9 mouse cellular contexts compared by ENCODE assay signal in genomic region chr16:50717306-50718017, GRCm38 (mm10).
DNase-seq lines count a peak whose midpoint lies in the region; ATAC-seq and TF ChIP-seq lines count a peak whose summit lies in the region.
"Had no signal": no experiment of that assay in that cellular context is flagged by ENCODE, and none has a peak within 500 bp of the region (broad histone marks: within the 10 kb centered on the region; RNA-seq: fewer than 3 reads in every experiment).

No protein-coding gene starts in this region.

- peaks cover 8% of the 10 kb centered on the region for H3K4me1 ChIP-seq in neural tube, embryonic 13.5 days (replicated peaks)

- DNase-seq in kidney, postnatal 10 days = peak; percentile 25
- DNase-seq in kidney, adult 8-10 months = no peak
- no peak for DNase-seq in Patski (ENCODE audit: low read depth, low spot score)
- peak; percentile 40 for DNase-seq in embryo, embryonic 10.5 days (ENCODE audit: low spot score)
- DNase-seq in layer of hippocampus, adult 2 months (ENCODE audit: low spot score in 2 of 2) = peak; percentile 67 to 86
- DNase-seq in spleen, adult 12 weeks (ENCODE audit: low spot score) = no peak
- no peak for DNase-seq in urinary bladder, postnatal 25 days (ENCODE audit: low spot score)

- no peaks in the 10 kb centered on the region for H3K9me3 ChIP-seq in neural tube, embryonic 13.5 days
- H3K9me3 ChIP-seq: limb, embryonic 13.5 days had no signal

- H3K9ac ChIP-seq in neural tube, embryonic 13.5 days = no peak overlapping the region
- H3K9ac ChIP-seq: limb, embryonic 13.5 days had no signal

- peak overlapping the region; percentile 57; the same call in 1 of the 2 replicates for H3K27ac ChIP-seq in layer of hippocampus, adult 2 months
- H3K27ac ChIP-seq in neural tube, embryonic 13.5 days (replicated peaks) = no peak overlapping the region
- H3K27ac ChIP-seq: limb, embryonic 13.5 days had no signal

- CTCF ChIA-PET in Patski (lab: Charles Lee) = interaction anchor here (0.7 kb wide), 1 partner anchor 10 kb away, joined by 3 read pairs; no protein-coding TSS in a partner anchor

- POLR2A ChIA-PET in Patski (lab: Charles Lee) = no interaction called here

- 38% methylated on average over 10 of the region's 10 CpGs for WGBS in neural tube, embryonic 13.5 days

- no peaks in the 10 kb centered on the region for H3K36me3 ChIP-seq in neural tube, embryonic 13.5 days
- H3K36me3 ChIP-seq: limb, embryonic 13.5 days had no signal

- in situ Hi-C loops in Patski (cut with MboI; ENCODE audit: low pct_unique_long_range_greater_than_20kb) = no loop called here

- peaks cover 4% of the 10 kb centered on the region for H3K27me3 ChIP-seq in Patski
- H3K27me3 ChIP-seq in neural tube, embryonic 13.5 days = no peaks in the 10 kb centered on the region
- H3K27me3 ChIP-seq: limb, embryonic 13.5 days had no signal

- peak overlapping the region; percentile 22; the same call in 1 of the 2 replicates for H3K4me2 ChIP-seq in neural tube, embryonic 13.5 days
- H3K4me2 ChIP-seq: limb, embryonic 13.5 days had no signal

- TF ChIP-seq CTCF in Patski (IDR thresholded peaks at IDR 0.05) = peak; percentile 46
- peak; percentile 67 for TF ChIP-seq CTCF in layer of hippocampus, adult 2 months (conservative IDR thresholded peaks at IDR 0.05)

- peak overlapping the region; percentile 19; the same call in 1 of the 2 replicates for H3K4me3 ChIP-seq in layer of hippocampus, adult 2 months
- H3K4me3 ChIP-seq in neural tube, embryonic 13.5 days = no peak overlapping the region
- H3K4me3 ChIP-seq: limb, embryonic 13.5 days had no signal

- no peak for ATAC-seq in Patski
- ATAC-seq in neural tube, embryonic 13.5 days (ENCODE audit: low read depth) = peak; percentile 96

Comparison
In these comparisons a context has a peak if more than half of its experiments do, and no peak if none do; other contexts are left out.
1. DNase-seq: peak in kidney, postnatal 10 days (single experiment), embryo, embryonic 10.5 days (single experiment) and layer of hippocampus, adult 2 months (2 of 2); none in kidney, adult 8-10 months (0 of 2), Patski (single experiment), spleen, adult 12 weeks (single experiment) and urinary bladder, postnatal 25 days (single experiment).